Comparison of ENCODE assay signal across 8 mouse cellular contexts in the genomic region with DNA sequence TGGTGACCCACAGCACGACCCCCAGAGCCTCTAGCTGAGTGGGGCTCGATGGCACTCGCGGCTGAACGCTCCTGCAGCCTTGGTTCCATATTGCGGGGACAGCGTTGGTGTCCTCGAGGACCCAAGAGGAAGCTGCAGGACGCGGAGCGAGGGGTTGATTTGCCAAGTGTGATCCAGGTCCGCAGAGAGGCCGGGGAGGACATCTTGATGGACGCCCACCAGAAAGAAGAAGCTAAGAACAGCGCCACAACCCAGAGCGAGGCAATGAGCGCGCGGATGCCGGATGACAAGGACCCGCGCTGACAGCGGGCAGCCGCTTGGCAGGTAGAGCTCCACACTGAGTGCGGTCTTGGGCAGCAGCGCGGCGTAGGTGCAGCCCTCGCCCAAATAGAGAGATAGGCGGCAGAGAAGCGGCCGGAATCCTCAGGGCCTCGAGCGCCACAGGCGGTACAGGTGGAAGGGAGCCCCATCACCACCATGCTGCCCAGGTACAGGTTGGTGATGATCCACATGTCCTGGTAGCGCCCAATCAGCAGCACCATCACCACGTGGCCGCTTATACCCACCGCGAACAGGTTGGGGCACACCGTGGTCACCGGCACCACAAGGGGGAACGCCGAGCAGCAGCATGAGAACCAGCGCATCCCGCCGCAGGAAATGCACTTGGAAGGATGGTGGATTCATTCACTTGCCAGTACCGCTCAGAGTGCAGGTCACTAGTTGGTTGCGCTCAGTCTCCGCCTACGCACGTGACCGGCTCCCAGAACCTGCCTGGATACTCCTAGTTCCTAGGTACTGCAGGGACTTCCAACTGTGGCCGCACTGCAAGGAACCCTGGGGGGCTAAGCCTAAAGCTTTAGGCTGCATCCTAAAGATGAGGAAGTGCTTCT. TPM values are rescaled to one million over a fixed set of nuclear protein-coding genes. Genes with fewer than 3 reads are reported as not detected.
DNase-seq lines count a peak whose midpoint lies in the region; ATAC-seq lines count a peak whose summit lies in the region.

No protein-coding gene starts in this region.

- H3K9ac ChIP-seq in heart, embryonic 15.5 days, result peak overlapping the region; percentile 3; the same call in 1 of the 2 replicates
- H3K9ac ChIP-seq in embryonic facial prominence, embryonic 15.5 days, result no peak overlapping the region

- no peak for DNase-seq in heart, adult 9 months (ENCODE audit: low spot score in 2 of 2)
- peak; percentile 8 for DNase-seq in T-cell, adult 2 months (ENCODE audit: low spot score)
- DNase-seq in kidney, adult 8-10 months, result peak; percentile 61 to 78
- DNase-seq in mesoderm, embryonic 11.5 days (ENCODE audit: low read depth, low spot score), result peak; percentile 50
- DNase-seq in yolk sac, embryonic 10.5 days (ENCODE audit: low spot score), result peak; percentile 21
- no peak for DNase-seq in layer of hippocampus, adult 9-11 months

- H3K4me1 ChIP-seq in heart, embryonic 15.5 days (replicated peaks), result peaks cover 14% of the 10 kb centered on the region
- H3K4me1 ChIP-seq in embryonic facial prominence, embryonic 15.5 days, result peaks cover 10% of the 10 kb centered on the region

- H3K27ac ChIP-seq in heart, embryonic 15.5 days, result no peak overlapping the region
- H3K27ac ChIP-seq in embryonic facial prominence, embryonic 15.5 days (replicated peaks), result no peak overlapping the region

- no peaks in the 10 kb centered on the region for H3K9me3 ChIP-seq in heart, embryonic 15.5 days (replicated peaks)
- H3K9me3 ChIP-seq in embryonic facial prominence, embryonic 15.5 days (replicated peaks), result no peaks in the 10 kb centered on the region

- H3K36me3 ChIP-seq in heart, embryonic 15.5 days, result no peaks in the 10 kb centered on the region
- H3K36me3 ChIP-seq in embryonic facial prominence, embryonic 15.5 days, result no peaks in the 10 kb centered on the region

- H3K4me2 ChIP-seq in heart, embryonic 15.5 days, result peak overlapping the region; percentile 74
- H3K4me2 ChIP-seq in embryonic facial prominence, embryonic 15.5 days (replicated peaks), result peak overlapping the region; percentile 78

- peaks cover 51% of the 10 kb centered on the region for H3K27me3 ChIP-seq in heart, embryonic 15.5 days
- peaks cover 35% of the 10 kb centered on the region for H3K27me3 ChIP-seq in embryonic facial prominence, embryonic 15.5 days

- no peak for ATAC-seq in heart, embryonic 15.5 days (replicated peaks; ENCODE audit: insufficient number of reproducible peaks, insufficient read depth, low FRiP score, low read depth)
- ATAC-seq in embryonic facial prominence, embryonic 15.5 days (ENCODE audit: insufficient number of reproducible peaks, low FRiP score, low TSS enrichment, low read depth), result peak; percentile 70; the same call in 1 of the 2 replicates

- 2% methylated on average over 54 of the region's 54 CpGs for WGBS in heart, embryonic 15.5 days
- 2% methylated on average over 54 of the region's 54 CpGs for WGBS in embryonic facial prominence, embryonic 15.5 days

- peak overlapping the region; percentile 43 for H3K4me3 ChIP-seq in heart, embryonic 15.5 days
- H3K4me3 ChIP-seq in embryonic facial prominence, embryonic 15.5 days (replicated peaks), result peak overlapping the region; percentile 40

RNA-seq across cellular contexts. Expression of gene Gm9195, which starts 40.6 kb away (rescaled TPM):
- not detected in 2 replicates for polyA plus RNA-seq in heart, embryonic 15.5 days (2015; fragmentation: Nextera tagmentation; extraction: Ambion mirVana)
- not detected in 2 replicates for polyA plus RNA-seq in embryonic facial prominence, embryonic 15.5 days (2015; fragmentation: Nextera tagmentation; extraction: Ambion mirVana)

Comparison
In these comparisons a context has a peak if more than half of its experiments do, and no peak if none do; other contexts are left out.
1. DNase-seq: peak in T-cell, adult 2 months (single experiment), kidney, adult 8-10 months (2 of 2), mesoderm, embryonic 11.5 days (single experiment) and yolk sac, embryonic 10.5 days (single experiment); none in heart, adult 9 months (0 of 2) and layer of hippocampus, adult 9-11 months (single experiment).